Mouse (Mus musculus): ENCODE results near the gene Kcnq5. TPM values are rescaled to one million over a fixed set of nuclear protein-coding genes. Genes with fewer than 3 reads are reported as not detected.
A peak's percentile ranks its signal among the peaks of the same experiment; 100 is the strongest.

Gene Kcnq5
- total and polyA plus RNA-seq, 2 experiments from 2014 or later = 2.5 to 11.3 TPM

DNA sequence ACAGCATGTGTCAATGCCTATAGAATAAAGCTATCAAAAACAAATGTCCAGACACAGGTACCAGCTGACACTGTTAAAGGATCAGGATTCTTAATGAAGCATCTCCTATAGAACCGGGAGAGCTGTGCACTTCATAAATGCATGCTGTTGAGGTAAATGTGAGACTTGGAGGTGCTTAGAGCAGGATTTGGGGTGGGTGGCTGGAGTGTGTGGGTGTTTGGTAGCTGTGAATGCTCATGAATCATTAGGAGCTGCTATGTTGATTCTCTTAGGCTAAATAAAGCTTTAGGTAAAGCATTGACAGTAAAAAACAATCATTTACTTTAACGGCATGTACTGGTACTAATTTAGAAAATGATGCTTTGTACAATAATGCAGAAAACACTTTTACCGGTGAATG lies 465.4 kb downstream of the Kcnq5 start:
- Histone ChIP-seq H3K4me1 (ENCODE audit: insufficient read depth, low read length) (no peaks in the 10 kb centered on the region), H3K9ac (replicated peaks; ENCODE audit: low read length, poor library complexity, severe bottlenecking) (no peak overlapping the region), H3K9me3 (ENCODE audit: low read length) (no peaks in the 10 kb centered on the region), H3K4me2 (ENCODE audit: low read depth, low read length, poor library complexity, severe bottlenecking) (no peak overlapping the region), H3K4me3 (ENCODE audit: low read depth, low read length) (no peak overlapping the region), H3K27me3 (ENCODE audit: insufficient read depth, low read length) (no peaks in the 10 kb centered on the region), H3K27ac (ENCODE audit: low read depth, low read length) (no peak overlapping the region), H3K36me3 (ENCODE audit: insufficient read depth, low read length) (no peaks in the 10 kb centered on the region)
- no peak for TF ChIP-seq CTCF (IDR thresholded peaks at IDR 0.05)
- ATAC-seq (ENCODE audit: low FRiP score) (no peak), DNase-seq (ENCODE audit: low spot score) (no peak)
- WGBS = 91% methylated on average over 3 of the region's 3 CpGs

DNA sequence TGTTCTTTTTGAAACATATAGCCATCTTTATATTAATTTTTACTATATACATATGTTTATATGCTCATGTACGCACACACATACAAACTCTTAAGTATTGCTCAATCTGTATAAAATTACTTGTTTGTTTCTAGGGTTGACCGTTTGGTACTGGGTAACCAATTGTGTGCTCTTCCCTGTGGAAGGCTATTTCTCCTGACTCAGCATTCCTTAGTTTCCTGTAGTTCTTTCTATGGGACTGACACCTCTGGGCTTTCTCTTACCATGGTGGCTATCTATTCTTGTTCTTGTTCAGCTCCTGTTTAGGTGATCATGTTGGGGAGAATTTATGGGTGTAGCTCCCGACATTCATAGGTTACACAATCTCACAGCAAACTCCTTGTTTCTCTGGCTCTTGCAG lies 473.1 kb downstream of the Kcnq5 start:
- H3K9ac ChIP-seq (replicated peaks; ENCODE audit: low read length, poor library complexity, severe bottlenecking) = no peak overlapping the region
- H3K27ac ChIP-seq (ENCODE audit: low read depth, low read length) = no peak overlapping the region
- WGBS = 90% methylated on average over 3 of the region's 3 CpGs
- ATAC-seq (ENCODE audit: low FRiP score) (no peak), DNase-seq (ENCODE audit: low spot score) (no peak)
- no peak overlapping the region for H3K4me3 ChIP-seq (ENCODE audit: low read depth, low read length)
- H3K27me3 ChIP-seq (ENCODE audit: insufficient read depth, low read length) = no peaks in the 10 kb centered on the region
- no peak for TF ChIP-seq CTCF (IDR thresholded peaks at IDR 0.05)
- no peaks in the 10 kb centered on the region for H3K36me3 ChIP-seq (ENCODE audit: insufficient read depth, low read length)
- no peaks in the 10 kb centered on the region for H3K4me1 ChIP-seq (ENCODE audit: insufficient read depth, low read length)
- H3K9me3 ChIP-seq (ENCODE audit: low read length) = no peaks in the 10 kb centered on the region
- no peak overlapping the region for H3K4me2 ChIP-seq (ENCODE audit: low read depth, low read length, poor library complexity, severe bottlenecking)

DNA sequence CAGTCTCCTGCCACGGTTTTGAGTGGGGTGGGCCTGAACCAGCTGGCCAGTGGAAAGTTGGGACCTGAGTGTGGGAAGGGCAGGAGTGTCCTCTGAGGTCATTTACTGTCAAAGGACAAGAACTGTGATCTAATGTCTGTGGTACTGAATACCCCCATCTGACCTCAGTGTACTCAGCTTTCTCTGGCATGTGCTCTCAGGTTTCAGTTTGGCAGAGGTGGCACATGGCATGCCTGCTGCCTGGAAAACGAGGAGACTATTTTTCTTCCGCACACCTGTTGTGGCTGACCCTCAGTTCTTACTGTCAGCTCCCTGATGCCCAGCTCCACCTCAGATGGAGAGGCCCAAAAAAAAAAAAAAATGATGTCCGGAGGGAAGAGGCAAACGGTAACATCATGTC lies 475.5 kb downstream of the Kcnq5 start:
- no peak overlapping the region for H3K27ac ChIP-seq (ENCODE audit: low read depth, low read length)
- no peaks in the 10 kb centered on the region for H3K36me3 ChIP-seq (ENCODE audit: insufficient read depth, low read length)
- H3K9me3 ChIP-seq (ENCODE audit: low read length) = no peaks in the 10 kb centered on the region
- no peak for TF ChIP-seq CTCF (IDR thresholded peaks at IDR 0.05)
- H3K27me3 ChIP-seq (ENCODE audit: insufficient read depth, low read length) = no peaks in the 10 kb centered on the region
- no peak overlapping the region for H3K4me3 ChIP-seq (ENCODE audit: low read depth, low read length)
- no peak overlapping the region for H3K4me2 ChIP-seq (ENCODE audit: low read depth, low read length, poor library complexity, severe bottlenecking)
- ATAC-seq (ENCODE audit: low FRiP score) (no peak), DNase-seq (ENCODE audit: low spot score) (no peak)
- no peaks in the 10 kb centered on the region for H3K4me1 ChIP-seq (ENCODE audit: insufficient read depth, low read length)
- H3K9ac ChIP-seq (replicated peaks; ENCODE audit: low read length, poor library complexity, severe bottlenecking) = no peak overlapping the region
- 76% methylated on average over 5 of the region's 5 CpGs for WGBS

DNA sequence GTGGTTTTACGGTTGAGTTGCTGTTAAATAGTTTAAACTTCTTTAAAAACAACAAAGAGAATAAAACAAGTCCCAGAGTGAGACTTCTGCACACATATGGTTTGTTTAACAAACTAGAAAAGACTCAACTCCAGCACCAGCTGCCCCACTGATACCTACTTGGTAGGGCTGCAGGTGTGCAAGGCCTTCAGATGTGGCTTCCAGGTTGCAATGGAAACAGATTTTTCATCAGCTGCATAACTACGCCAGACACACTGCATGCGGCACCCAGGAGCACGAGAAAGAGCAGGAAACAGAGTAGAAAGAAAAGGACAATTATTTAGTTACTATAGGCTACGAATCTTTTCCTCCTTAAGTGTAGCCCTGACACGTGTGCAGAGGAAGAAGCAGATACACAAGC lies 492.4 kb downstream of the Kcnq5 start:
- H3K4me3 ChIP-seq (ENCODE audit: low read depth, low read length) = no peak overlapping the region
- no peak overlapping the region for H3K27ac ChIP-seq (ENCODE audit: low read depth, low read length)
- H3K4me2 ChIP-seq (ENCODE audit: low read depth, low read length, poor library complexity, severe bottlenecking) = no peak overlapping the region
- no peaks in the 10 kb centered on the region for H3K4me1 ChIP-seq (ENCODE audit: insufficient read depth, low read length)
- H3K9ac ChIP-seq (replicated peaks; ENCODE audit: low read length, poor library complexity, severe bottlenecking) = no peak overlapping the region
- WGBS = 88% methylated on average over 6 of the region's 6 CpGs
- DNase-seq (ENCODE audit: low spot score) (no peak), ATAC-seq (ENCODE audit: low FRiP score) (no peak)
- no peaks in the 10 kb centered on the region for H3K27me3 ChIP-seq (ENCODE audit: insufficient read depth, low read length)
- H3K36me3 ChIP-seq (ENCODE audit: insufficient read depth, low read length) = no peaks in the 10 kb centered on the region
- H3K9me3 ChIP-seq (ENCODE audit: low read length) = no peaks in the 10 kb centered on the region
- no peak for TF ChIP-seq CTCF (IDR thresholded peaks at IDR 0.05)

DNA sequence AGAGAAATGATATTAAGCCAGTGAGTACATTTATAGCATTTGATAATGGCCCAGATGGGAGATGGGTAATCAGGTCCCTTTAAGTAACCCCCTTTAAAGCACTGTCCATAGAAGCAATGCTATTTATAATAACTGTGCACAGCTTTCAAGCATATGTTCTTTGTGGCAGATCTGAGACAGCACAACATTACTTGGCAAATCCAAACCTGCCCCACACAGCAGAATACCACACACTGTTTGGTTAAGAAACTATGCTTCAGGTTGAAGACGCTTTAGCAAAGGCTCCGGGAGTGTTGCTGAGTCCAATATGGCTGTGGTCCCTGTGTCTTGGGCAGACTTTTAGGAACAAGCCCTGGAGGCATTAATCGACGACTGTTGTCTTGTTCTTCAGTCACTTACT lies 495.3 kb downstream of the Kcnq5 start:
- Histone ChIP-seq H3K9ac (replicated peaks; ENCODE audit: low read length, poor library complexity, severe bottlenecking) (no peak overlapping the region), H3K27ac (ENCODE audit: low read depth, low read length) (no peak overlapping the region), H3K36me3 (ENCODE audit: insufficient read depth, low read length) (no peaks in the 10 kb centered on the region), H3K9me3 (ENCODE audit: low read length) (no peaks in the 10 kb centered on the region), H3K27me3 (ENCODE audit: insufficient read depth, low read length) (no peaks in the 10 kb centered on the region), H3K4me3 (ENCODE audit: low read depth, low read length) (no peak overlapping the region), H3K4me2 (ENCODE audit: low read depth, low read length, poor library complexity, severe bottlenecking) (no peak overlapping the region), H3K4me1 (ENCODE audit: insufficient read depth, low read length) (no peaks in the 10 kb centered on the region)
- 92% methylated on average over 4 of the region's 4 CpGs for WGBS
- no peak for DNase-seq (ENCODE audit: low spot score)
- no peak for ATAC-seq (ENCODE audit: low FRiP score)
- no peak for TF ChIP-seq CTCF (IDR thresholded peaks at IDR 0.05)

DNA sequence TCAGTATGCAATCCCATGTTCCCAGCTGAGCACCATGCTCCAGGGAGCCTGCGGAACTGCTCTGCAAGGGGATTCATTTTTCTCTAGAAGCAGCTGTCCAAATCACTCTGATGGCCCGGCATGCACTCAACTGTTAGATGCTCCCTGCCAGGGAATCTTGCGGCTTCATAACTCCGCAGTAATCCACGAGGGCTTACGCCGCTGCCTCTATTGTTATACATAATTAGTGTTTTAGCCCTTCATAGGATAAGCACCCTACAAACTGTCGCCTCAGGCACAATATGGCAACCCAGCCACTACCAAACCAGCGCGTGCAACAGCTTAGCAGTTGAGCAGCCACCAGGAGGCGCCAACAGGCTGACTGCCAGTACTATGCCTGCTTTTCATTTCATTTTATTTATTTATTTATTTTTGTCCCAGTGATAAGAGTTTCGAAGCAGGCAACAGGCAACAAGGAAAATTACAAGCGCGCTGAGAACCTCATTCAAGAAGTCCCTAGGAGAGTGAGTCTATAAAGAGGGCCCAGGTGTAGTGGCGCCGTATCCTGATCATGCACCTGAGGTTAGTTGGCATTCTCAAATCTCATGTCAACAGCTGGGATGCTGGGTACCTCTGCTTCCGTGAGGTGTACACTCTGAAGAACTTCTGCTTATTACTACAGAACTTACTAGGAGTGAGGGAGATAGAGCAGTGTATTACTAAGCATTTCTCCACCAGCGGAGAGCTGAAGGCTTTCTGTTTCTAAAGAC lies 500.6 kb downstream of the Kcnq5 start:
- Histone ChIP-seq H3K4me2 (ENCODE audit: low read depth, low read length, poor library complexity, severe bottlenecking) (peak overlapping the region; percentile 38), H3K27me3 (ENCODE audit: insufficient read depth, low read length) (no peaks in the 10 kb centered on the region), H3K36me3 (ENCODE audit: insufficient read depth, low read length) (no peaks in the 10 kb centered on the region), H3K9me3 (ENCODE audit: low read length) (no peaks in the 10 kb centered on the region), H3K9ac (replicated peaks; ENCODE audit: low read length, poor library complexity, severe bottlenecking) (no peak overlapping the region), H3K27ac (ENCODE audit: low read depth, low read length) (no peak overlapping the region), H3K4me1 (ENCODE audit: insufficient read depth, low read length) (no peaks in the 10 kb centered on the region), H3K4me3 (ENCODE audit: low read depth, low read length) (no peak overlapping the region)
- WGBS = 43% methylated on average over 18 of the region's 18 CpGs
- TF ChIP-seq CTCF (IDR thresholded peaks at IDR 0.05) = peak; percentile 87
- peak; percentile 88 for DNase-seq (ENCODE audit: low spot score)
- peak; percentile 86 for ATAC-seq (ENCODE audit: low FRiP score)
